Mouse (Mus musculus): ENCODE data around the gene E030018B13Rik. TPM values are rescaled to one million over a fixed set of nuclear protein-coding genes. Genes with fewer than 3 reads are reported as not detected.
A peak's percentile ranks its signal among the peaks of the same experiment; 100 is the strongest.

The E030018B13Rik gene
- polyA plus RNA-seq, 1 experiment from 2014 or later, result not detected

- Histone ChIP-seq H3K4me2 (replicated peaks; ENCODE audit: low read depth) (no peak overlapping the region), H3K4me1 (replicated peaks; ENCODE audit: control insufficient read depth, insufficient read depth, low read length) (peaks cover 21% of the 10 kb centered on the region), H3K36me3 (ENCODE audit: control insufficient read depth, insufficient read depth) (no peaks in the 10 kb centered on the region), H3K27me3 (replicated peaks; ENCODE audit: control insufficient read depth, insufficient read depth, low read length) (no peaks in the 10 kb centered on the region), H3K4me3 (ENCODE audit: low read depth, low read length) (no peak overlapping the region), H3K27ac (ENCODE audit: low read depth, low read length) (no peak overlapping the region), H3K9me3 (ENCODE audit: control insufficient read depth) (no peaks in the 10 kb centered on the region), H3K9ac (ENCODE audit: low read depth, low read length) (no peak overlapping the region)
- 89% methylated on average over 2 of the region's 2 CpGs for WGBS
- no peak for TF ChIP-seq CTCF (IDR thresholded peaks at IDR 0.05; ENCODE audit: low read depth)
- no peak for ATAC-seq
These were observed 16.2 kb upstream of the E030018B13Rik start for GRCm38 (mm10) chr7:63900411-63900810.

- H3K27me3 ChIP-seq (replicated peaks; ENCODE audit: control insufficient read depth, insufficient read depth, low read length), result no peaks in the 10 kb centered on the region
- H3K9me3 ChIP-seq (ENCODE audit: control insufficient read depth), result no peaks in the 10 kb centered on the region
- 70% methylated on average over 11 of the region's 11 CpGs for WGBS
- no peak for TF ChIP-seq CTCF (IDR thresholded peaks at IDR 0.05; ENCODE audit: low read depth)
- no peak for ATAC-seq
- no peaks in the 10 kb centered on the region for H3K36me3 ChIP-seq (ENCODE audit: control insufficient read depth, insufficient read depth)
- peaks cover 18% of the 10 kb centered on the region for H3K4me1 ChIP-seq (replicated peaks; ENCODE audit: control insufficient read depth, insufficient read depth, low read length)
- no peak overlapping the region for H3K4me2 ChIP-seq (replicated peaks; ENCODE audit: low read depth)
- H3K4me3 ChIP-seq (ENCODE audit: low read depth, low read length), result no peak overlapping the region
- H3K27ac ChIP-seq (ENCODE audit: low read depth, low read length), result no peak overlapping the region
- no peak overlapping the region for H3K9ac ChIP-seq (ENCODE audit: low read depth, low read length)
These were observed 15.3 kb upstream of the E030018B13Rik start for GRCm38 (mm10) chr7:63901346-63901745.

GRCm38 (mm10) chr7:63901942-63902341 is 14.7 kb upstream of the E030018B13Rik start:
- no peak overlapping the region for H3K4me2 ChIP-seq (replicated peaks; ENCODE audit: low read depth)
- H3K4me1 ChIP-seq (replicated peaks; ENCODE audit: control insufficient read depth, insufficient read depth, low read length), result peaks cover 15% of the 10 kb centered on the region
- H3K27me3 ChIP-seq (replicated peaks; ENCODE audit: control insufficient read depth, insufficient read depth, low read length), result no peaks in the 10 kb centered on the region
- TF ChIP-seq CTCF (IDR thresholded peaks at IDR 0.05; ENCODE audit: low read depth), result no peak
- H3K36me3 ChIP-seq (ENCODE audit: control insufficient read depth, insufficient read depth), result no peaks in the 10 kb centered on the region
- no peak overlapping the region for H3K27ac ChIP-seq (ENCODE audit: low read depth, low read length)
- ATAC-seq, result no peak
- no peak overlapping the region for H3K9ac ChIP-seq (ENCODE audit: low read depth, low read length)
- H3K9me3 ChIP-seq (ENCODE audit: control insufficient read depth), result no peaks in the 10 kb centered on the region
- H3K4me3 ChIP-seq (ENCODE audit: low read depth, low read length), result no peak overlapping the region
- 84% methylated on average over 3 of the region's 3 CpGs for WGBS

GRCm38 (mm10) chr7:63902604-63903210 is 13.9 kb upstream of the E030018B13Rik start:
- no peak overlapping the region for H3K4me3 ChIP-seq (ENCODE audit: low read depth, low read length)
- H3K9ac ChIP-seq (ENCODE audit: low read depth, low read length), result no peak overlapping the region
- H3K4me1 ChIP-seq (replicated peaks; ENCODE audit: control insufficient read depth, insufficient read depth, low read length), result peaks cover 13% of the 10 kb centered on the region
- H3K27me3 ChIP-seq (replicated peaks; ENCODE audit: control insufficient read depth, insufficient read depth, low read length), result no peaks in the 10 kb centered on the region
- WGBS, result 58% methylated on average over 3 of the region's 3 CpGs
- no peaks in the 10 kb centered on the region for H3K36me3 ChIP-seq (ENCODE audit: control insufficient read depth, insufficient read depth)
- TF ChIP-seq CTCF (IDR thresholded peaks at IDR 0.05; ENCODE audit: low read depth), result no peak
- H3K9me3 ChIP-seq (ENCODE audit: control insufficient read depth), result no peaks in the 10 kb centered on the region
- ATAC-seq, result no peak
- H3K27ac ChIP-seq (ENCODE audit: low read depth, low read length), result no peak overlapping the region
- no peak overlapping the region for H3K4me2 ChIP-seq (replicated peaks; ENCODE audit: low read depth)

- H3K27me3 ChIP-seq (replicated peaks; ENCODE audit: control insufficient read depth, insufficient read depth, low read length), result no peaks in the 10 kb centered on the region
- no peaks in the 10 kb centered on the region for H3K9me3 ChIP-seq (ENCODE audit: control insufficient read depth)
- peaks cover 6% of the 10 kb centered on the region; the same call in 1 of the 2 replicates for H3K4me1 ChIP-seq (replicated peaks; ENCODE audit: control insufficient read depth, insufficient read depth, low read length)
- no peak for TF ChIP-seq CTCF (IDR thresholded peaks at IDR 0.05; ENCODE audit: low read depth)
- no peak overlapping the region for H3K4me2 ChIP-seq (replicated peaks; ENCODE audit: low read depth)
- no peaks in the 10 kb centered on the region for H3K36me3 ChIP-seq (ENCODE audit: control insufficient read depth, insufficient read depth)
- H3K9ac ChIP-seq (ENCODE audit: low read depth, low read length), result no peak overlapping the region
- H3K27ac ChIP-seq (ENCODE audit: low read depth, low read length), result no peak overlapping the region
- 46% methylated on average over 9 of the region's 9 CpGs for WGBS
- no peak overlapping the region for H3K4me3 ChIP-seq (ENCODE audit: low read depth, low read length)
- no peak for ATAC-seq
These were observed 12.8 kb upstream of the E030018B13Rik start for GRCm38 (mm10) chr7:63903635-63904380.

- TF ChIP-seq CTCF (IDR thresholded peaks at IDR 0.05; ENCODE audit: low read depth), result no peak
- Histone ChIP-seq H3K27ac (ENCODE audit: low read depth, low read length) (peak overlapping the region; percentile 63; the same call in 1 of the 2 replicates), H3K4me3 (ENCODE audit: low read depth, low read length) (no peak overlapping the region), H3K4me1 (replicated peaks; ENCODE audit: control insufficient read depth, insufficient read depth, low read length) (peaks cover 6% of the 10 kb centered on the region; the same call in 1 of the 2 replicates), H3K27me3 (replicated peaks; ENCODE audit: control insufficient read depth, insufficient read depth, low read length) (no peaks in the 10 kb centered on the region), H3K9ac (ENCODE audit: low read depth, low read length) (no peak overlapping the region), H3K4me2 (replicated peaks; ENCODE audit: low read depth) (no peak overlapping the region), H3K9me3 (ENCODE audit: control insufficient read depth) (no peaks in the 10 kb centered on the region), H3K36me3 (ENCODE audit: control insufficient read depth, insufficient read depth) (no peaks in the 10 kb centered on the region)
- ATAC-seq, result peak; percentile 32; the same call in 1 of the 2 replicates
- WGBS, result 47% methylated on average over 2 of the region's 2 CpGs
These were observed 11.5 kb upstream of the E030018B13Rik start for GRCm38 (mm10) chr7:63905190-63905589.

All from intestine, postnatal 0 days (tissue).